Mouse (Mus musculus): Measurements from ENCODE around the gene Paqr4. TPM values are rescaled to one million over a fixed set of nuclear protein-coding genes. Genes with fewer than 3 reads are reported as not detected.

The Paqr4 gene
- total RNA-seq, 2 experiments from 2014 or later, result 46.4 to 50.7 TPM

DNA sequence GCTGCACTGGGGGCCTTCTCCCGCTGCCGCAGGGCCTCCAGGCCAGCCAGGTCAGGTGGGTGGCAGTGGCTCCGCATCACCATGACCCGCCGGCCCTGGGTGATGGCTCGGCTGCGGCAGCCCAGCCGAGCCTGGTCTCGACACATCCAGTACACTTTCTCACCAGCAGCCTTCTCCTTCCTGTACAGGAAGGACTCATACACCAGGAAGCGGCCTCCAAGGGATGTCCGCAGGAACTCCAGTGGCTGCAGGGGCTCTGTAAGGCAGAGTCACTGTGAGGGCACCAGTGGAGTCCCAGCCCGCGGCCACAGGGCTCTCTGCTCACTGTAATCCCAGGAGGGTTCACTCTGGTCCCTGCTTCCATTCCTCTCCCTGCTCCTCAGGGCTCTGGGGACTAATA, 15.0 kb upstream of the Paqr4 start:
- DNase-seq, result no peak
- intact Hi-C loops (cut with DNase I), result no loop called here

DNA sequence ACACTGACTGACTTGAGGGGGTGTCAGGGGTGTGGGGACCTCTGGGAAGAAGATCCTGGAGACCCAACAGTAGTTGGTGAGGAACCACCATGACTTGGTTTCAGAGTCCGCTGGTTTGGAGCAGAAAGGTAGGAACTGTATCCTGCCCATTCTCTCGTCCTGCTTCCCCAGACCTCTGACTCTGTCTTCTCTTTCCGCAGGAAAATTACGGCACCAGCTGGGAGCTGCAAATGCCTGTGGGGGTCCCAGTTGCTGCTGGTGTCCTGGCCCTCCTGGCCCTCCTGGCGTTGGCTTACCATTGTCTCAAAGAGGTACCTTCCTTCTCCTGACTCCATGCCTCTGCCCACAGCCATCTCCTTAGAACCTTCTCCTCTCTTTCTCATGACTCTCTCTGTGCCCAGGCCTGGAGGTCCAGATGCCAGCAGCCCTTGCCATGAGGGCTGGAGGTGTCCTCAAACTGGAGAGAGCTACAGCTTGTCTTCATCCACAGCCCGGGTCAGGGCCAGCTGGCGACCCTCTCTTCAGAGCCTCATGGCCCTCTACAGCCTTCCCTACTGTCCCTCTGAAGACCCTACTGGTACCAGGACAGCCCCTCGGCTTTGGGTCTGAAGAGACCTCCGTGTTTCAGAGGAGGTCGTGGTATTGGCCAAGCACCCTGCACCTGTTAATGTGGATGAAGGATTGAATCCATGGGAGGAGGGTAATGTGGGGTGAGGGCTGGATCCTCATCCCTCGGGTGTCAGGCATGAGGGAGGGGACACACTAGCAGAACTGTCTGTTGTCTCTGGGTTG, 8.9 kb upstream of the Paqr4 start:
- intact Hi-C loops (cut with DNase I), result no loop called here
- DNase-seq, result no peak

DNA sequence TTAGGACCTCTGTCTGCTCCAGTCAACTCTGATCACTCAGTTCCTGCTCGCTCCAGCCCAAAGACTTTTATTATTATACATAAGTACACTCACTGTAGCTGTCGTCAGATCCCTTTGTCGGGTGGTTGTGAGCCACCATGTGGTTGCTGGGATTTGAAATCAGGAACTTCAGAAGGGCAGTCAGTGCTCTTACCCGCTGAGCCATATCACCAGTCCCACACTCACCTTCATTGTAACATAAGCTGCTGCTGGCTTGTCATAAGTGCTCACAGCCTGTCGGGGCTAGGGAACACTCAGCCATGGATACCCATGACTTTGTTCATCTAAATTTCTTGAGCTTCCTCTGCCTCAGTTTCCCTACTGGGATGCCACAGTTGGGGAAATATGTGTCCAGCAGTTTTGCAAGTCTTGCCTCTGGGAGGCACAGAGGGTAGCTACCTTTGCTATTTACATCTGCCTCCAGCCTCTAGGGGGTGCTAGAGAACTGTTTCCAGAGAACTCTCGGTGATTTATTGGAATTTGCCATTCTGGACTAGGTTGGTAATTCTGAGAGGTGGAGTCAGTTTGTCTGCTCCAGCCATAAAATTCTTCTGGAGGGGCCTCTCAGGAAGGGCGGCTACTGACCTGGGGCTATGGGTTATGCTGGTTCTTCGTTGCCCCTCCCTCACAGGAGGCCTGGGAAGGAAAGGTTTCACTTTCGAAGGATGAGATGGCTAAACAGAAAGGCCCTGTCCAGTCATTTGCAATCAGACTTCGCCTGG, 8.1 kb upstream of the Paqr4 start:
- DNase-seq, result peak; percentile 57
- intact Hi-C loops (cut with DNase I), result no loop called here

DNA sequence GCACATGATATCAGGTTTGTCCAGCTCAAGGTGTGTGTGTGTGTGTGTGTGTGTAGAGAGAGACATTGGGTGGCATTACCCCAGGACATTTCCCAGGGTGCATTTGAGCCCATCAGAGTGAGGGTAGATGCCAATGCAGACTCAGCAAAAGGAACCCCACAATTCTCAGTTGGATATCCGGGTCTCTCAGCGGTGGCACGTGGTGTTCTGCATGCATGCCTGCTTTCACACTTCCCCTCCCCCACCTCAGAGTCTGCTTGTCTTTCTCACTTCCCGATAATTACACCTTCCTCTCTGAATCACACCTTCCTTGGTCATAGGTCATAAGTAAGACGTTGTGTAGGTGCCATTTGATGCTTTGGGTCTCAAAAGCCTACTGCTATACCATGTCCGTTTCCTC, 7.4 kb upstream of the Paqr4 start:
- intact Hi-C loops (cut with DNase I), result no loop called here
- no peak for DNase-seq

DNA sequence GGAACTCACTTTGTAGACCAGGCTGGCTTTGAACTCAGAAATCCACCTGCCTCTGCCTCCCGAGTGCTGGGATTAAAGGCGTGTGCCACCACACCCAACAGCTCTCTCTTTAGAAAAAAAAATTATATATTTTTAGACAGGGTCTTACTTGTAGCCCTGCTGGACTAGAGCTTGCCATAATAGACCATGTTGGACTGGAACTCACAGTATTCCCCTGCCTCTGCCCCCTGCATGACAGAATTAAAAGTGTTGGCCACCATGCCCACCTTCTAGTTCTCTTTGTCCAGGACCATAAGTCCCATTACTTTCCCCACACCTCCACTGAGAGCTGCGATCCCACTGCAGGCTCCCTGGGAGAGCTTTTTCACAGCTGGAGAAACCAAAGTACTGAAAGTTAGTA, 6.8 kb upstream of the Paqr4 start:
- no peak for DNase-seq
- intact Hi-C loops (cut with DNase I), result no loop called here

DNA sequence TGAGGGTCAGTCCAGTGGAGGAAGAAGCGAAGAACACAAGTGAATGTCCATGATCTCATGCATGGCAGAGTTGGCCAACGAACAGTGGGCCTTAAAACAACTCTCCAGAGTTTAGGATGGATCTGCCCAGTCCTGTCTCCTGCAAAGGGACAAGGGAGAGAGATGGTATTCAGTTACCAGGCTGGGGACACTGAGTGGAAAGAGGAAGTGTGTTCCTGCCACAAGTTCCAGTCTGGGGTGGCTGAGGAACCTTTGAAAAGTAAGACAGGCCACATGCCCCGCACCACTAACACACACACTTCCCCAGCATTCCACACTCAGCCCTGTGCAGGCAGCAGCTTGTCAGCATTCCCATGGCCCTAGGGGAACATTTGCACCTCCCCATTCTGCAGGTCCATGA, 6.1 kb upstream of the Paqr4 start:
- intact Hi-C loops (cut with DNase I), result no loop called here
- DNase-seq, result no peak

DNA sequence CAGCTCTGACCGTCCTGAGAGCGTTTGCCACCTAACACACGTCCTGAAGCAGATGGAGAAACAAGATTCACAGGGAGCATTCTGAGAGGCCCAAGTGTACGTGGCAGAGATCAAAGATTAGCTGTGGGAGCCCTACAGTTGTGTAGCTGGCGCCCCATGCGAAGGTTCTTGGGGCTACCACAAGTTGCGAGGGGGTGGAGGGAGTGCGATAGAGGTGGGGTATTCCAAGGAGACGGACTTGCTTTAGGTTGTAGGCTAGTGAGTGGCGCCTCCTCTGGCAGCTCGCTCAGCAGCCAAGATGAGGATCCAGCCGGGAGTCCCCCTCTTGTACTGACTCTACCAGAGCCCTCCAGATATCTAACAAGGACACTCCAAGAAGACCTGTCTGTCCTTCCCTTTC, 5.6 kb upstream of the Paqr4 start:
- intact Hi-C loops (cut with DNase I), result no loop called here
- DNase-seq, result no peak

DNA sequence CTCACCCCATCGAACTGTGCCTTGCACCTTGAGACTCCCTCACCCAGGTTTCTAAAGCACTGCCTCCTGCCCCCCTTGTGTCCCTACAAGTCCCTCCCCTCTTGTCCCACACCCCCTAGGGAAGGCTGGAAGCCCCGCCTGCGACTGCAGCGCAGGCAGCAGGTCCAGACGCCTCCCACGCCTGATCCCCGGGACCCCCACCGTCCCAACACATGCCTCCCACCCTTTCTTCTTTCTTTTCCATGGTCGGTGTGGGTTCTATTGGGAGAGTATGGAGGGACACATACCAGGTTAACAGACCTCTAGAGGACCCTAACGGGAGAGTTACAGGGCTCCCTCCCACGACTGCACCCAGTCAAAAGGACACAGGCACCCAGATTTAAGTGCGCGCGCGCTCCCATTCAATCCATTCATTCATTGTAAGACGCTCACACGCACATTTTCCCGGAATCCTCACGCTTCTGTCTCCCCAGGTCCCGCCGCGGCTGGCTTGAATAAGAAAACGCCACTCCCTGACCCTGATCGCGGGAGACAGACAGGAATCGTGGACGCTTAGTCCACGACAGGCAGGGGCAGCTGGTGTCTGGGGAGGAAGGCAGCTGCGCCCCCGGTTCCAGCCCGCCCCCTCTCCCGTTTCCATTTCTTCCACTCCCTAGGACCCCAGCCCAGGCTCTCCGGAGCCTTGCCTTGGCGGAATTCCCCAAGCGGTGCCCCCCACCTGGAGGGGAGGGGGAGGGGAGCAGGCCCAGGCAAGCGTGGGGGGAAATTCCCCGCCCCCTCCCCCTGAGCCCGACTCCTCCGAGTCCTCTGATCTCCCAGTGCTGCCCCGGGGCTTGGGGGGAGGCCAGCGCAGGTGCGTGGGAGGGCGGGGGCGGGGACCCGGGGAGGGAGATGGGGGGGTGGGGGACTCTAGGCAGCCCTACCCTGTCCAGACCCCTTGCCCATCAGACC, 4.9 kb upstream of the Paqr4 start, which contains the start of gene Kremen2:
Kremen2 (minus strand) TSS at position 533 of the 951 bp plus-strand sequence.
- no peak for DNase-seq
- intact Hi-C loops (cut with DNase I), result no loop called here

DNA sequence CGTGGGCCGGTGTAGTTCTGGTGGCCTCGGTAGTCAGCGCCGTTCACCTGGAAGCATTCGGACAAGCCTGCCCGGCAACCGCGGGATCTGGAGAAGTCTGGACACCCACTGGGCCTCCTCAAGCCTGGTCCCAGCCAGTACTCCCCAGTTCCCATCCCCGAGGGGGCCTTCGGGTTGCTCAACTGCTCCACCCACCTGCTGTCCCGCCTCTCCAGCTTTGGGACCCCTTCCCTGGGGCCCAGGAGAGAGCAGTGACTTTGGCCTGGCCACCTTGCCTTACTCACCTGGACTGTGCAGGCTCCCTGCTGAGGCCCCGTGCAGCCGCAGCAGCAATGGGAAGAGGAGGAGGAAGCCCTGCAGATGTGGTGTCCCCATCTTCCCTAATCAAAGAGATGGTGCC, 4.0 kb upstream of the Paqr4 start:
- intact Hi-C loops (cut with DNase I), result no loop called here

DNA sequence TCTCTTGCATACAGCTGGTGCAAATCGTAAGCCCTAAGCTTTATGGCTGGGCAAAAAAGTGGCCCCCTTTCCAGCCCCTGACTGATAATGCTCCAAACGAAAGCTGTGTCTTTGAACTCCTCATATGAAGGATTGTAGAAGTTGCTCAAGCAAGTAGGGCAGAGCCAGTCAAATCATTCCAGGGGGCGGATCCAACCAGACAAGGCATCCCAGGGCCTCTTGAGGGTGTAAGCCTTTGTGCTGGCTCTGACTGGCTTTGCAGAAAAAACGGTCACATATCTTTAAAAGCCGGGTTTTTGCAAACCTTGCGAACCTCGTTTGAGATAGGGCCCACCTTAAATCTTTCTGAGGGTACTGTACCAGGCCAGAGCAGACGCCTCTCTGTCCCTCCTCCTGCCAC, 3.4 kb upstream of the Paqr4 start:
- intact Hi-C loops (cut with DNase I), result no loop called here
- DNase-seq, result no peak

More for the DNA sequence above, 4.0 kb upstream of the Paqr4 start:
- DNase-seq, result no peak

DNA sequence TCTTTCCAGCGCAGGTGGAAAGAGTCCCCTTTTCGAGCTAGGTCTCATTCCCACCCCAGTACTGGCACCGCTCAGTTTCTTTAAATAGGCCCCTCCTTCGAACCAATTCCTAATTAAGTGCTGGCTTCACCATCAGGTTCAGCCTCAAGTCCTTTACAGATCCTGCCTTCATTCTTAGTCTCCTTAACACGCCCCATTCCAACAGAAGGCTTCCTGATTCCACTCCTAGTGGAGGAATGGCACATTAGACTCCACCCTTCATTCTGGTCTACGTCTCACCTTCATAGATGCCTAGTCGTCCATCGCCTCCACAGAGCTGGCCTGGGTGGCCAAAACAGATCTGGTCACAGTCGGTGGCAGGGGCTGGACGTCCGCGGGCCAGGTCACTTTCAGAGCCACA, 2.3 kb upstream of the Paqr4 start:
- intact Hi-C loops (cut with DNase I), result no loop called here

DNA sequence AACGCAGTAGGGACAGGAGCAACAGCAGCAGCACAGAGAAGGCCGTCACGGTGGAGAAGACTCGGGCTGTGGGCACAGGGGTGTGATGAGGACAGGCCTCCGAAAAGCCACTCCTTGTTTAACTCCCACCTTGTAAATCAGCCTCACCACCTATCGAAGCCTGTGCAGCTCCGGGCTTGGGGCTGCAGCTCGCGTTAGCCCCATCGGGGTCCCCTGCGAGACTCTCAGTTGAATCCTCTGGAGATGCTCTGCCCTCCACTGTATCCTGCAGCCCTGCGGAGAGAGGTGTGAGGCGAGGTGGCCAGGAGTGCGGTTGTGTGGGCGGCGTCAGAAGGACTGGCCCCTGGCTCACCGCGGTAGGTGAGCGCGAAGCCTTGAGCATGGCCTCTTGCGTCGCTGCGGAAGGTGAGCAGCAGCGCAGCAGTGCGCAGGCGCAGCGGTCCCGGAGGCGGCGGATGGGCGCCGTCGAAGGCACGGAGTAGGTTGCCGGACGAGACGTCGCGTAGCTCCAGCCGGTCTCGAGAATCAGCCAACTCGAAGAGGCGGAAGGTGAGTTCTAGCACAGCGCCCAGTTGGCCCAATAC, 1.6 kb upstream of the Paqr4 start:
- no peak for DNase-seq
- intact Hi-C loops (cut with DNase I), result no loop called here

More for the DNA sequence above, 2.3 kb upstream of the Paqr4 start:
- DNase-seq, result no peak

DNA sequence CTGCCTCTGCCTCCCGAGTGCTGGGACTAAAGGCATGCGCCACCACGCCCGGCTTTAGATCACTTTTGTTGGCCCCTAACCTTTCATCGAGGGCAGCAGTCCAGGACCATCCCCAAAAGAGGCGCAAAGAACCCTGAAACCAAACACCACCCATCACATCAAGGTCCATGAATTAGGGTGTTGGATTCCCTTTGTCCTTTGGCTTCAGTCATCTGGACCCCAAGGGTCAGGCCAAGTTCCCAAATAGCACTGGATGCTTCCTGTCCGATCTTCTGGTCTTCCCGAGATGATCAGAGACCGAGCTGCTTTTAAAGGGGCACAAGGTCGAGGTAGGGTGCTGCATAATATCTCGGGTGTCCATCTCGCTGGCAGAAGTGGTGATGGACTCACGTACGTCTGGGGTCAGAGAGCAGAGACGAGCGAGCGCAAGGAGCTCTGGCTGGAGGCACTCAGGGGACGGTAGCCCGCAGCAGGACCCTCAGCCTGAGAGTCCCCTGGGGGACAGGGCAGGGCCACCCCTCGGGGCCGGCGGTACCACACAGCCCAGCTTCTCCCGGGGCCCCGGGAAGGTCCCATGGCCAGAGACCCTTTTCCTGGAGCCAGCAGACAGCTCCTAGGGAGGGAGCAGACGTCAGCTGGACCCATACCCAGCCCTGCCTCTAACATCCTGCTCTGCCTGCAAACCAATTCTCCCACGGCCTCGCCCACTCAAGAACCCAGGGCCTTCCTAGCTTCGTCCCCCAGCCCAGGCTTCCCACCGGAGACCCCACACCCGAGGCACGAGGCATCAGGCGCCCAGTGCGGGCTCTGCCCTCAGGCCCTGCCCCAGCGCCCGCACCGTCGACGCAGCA, 917 bp upstream of the Paqr4 start:
- intact Hi-C loops (cut with DNase I), result no loop called here
- DNase-seq, result no peak

DNA sequence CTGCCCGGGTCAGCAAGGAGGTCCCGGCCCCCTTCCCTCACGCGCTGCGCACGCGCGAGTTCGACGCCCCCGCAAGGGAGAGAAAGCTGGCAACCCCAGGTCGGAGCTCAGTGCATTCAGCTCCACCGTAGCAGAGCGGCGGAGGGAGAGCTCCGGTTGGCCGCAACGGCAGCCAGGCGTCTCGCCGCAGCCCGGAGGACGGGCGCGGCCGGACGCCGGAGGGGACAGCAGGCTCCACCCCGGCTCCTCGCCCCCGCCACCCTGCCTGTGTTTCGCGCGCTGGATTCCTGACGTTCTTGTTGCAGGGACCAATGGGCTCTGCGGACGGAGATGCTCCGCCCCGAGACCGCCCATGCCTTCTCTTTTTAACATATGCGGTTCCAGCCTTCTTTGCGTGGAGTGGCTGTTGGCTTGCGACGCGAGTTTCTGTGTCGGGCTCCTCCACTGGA, 507 bp downstream of the Paqr4 start:
- DNase-seq, result peak; percentile 91
- intact Hi-C loops (cut with DNase I), result no loop called here

DNA sequence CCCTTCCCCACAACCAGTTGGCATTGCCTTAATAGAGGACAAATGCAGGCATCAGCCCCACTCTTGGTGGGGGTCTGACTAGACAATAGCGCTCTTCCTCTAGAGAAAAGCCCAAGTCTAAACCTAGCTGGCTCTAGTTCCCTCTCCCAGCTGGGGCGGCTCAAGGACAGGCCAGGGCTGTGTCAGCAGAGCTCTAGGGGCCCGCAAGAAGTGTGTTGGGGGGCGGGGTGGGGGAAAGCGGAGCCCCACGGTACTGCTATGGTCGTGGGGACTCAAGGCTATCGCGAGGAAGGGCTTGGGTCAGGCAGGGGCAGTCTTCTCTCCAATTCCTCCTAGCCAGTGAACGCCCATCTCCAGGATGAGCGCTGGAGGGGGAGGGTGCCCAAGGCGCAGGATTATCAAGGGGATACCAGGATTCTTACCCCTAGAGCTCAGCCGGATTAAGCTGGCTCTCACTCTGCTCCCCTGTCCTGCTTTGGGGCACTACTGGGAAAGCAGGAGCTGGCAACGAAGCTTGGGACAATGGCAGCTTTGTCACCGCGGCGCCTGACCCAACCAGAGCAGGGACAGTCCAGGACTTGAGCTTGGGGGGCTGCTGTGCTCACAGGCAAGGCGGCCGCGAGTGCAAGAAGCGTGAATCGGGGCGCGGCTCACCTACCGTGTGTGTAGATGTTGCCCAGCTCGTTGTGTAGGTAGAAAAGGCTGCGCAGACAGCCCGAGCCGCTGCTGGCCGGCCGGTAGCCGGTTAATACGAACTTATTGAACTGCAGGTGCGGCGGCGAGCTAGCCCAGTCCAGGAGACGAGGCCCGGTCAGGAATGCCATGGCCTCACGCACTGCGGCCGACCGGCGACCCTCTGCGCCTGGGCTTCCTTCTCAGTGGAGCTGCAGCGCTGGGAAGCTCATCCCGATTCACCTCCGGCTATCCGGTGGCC, 1.2 kb downstream of the Paqr4 start:
- intact Hi-C loops (cut with DNase I), result no loop called here
- DNase-seq, result peak; percentile 54

DNA sequence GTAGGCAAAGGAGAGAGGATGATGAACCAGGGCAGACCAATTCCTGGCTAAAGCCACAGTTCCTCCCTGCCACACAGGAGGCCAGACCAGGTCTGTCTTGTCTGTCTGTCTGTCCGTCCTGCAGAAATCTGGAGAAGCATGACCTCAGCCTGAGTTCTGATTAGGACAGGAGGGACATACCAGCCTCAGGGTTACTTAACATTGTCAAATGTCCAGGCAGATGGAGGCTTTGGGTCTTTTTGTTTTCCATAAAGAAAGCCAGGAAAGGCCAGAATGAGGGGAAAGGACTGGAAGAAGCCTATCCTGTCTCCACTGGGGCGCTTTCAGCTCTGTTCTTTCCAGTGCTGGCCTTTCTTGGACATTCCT, 1.8 kb downstream of the Paqr4 start:
- intact Hi-C loops (cut with DNase I), result no loop called here
- DNase-seq, result no peak

DNA sequence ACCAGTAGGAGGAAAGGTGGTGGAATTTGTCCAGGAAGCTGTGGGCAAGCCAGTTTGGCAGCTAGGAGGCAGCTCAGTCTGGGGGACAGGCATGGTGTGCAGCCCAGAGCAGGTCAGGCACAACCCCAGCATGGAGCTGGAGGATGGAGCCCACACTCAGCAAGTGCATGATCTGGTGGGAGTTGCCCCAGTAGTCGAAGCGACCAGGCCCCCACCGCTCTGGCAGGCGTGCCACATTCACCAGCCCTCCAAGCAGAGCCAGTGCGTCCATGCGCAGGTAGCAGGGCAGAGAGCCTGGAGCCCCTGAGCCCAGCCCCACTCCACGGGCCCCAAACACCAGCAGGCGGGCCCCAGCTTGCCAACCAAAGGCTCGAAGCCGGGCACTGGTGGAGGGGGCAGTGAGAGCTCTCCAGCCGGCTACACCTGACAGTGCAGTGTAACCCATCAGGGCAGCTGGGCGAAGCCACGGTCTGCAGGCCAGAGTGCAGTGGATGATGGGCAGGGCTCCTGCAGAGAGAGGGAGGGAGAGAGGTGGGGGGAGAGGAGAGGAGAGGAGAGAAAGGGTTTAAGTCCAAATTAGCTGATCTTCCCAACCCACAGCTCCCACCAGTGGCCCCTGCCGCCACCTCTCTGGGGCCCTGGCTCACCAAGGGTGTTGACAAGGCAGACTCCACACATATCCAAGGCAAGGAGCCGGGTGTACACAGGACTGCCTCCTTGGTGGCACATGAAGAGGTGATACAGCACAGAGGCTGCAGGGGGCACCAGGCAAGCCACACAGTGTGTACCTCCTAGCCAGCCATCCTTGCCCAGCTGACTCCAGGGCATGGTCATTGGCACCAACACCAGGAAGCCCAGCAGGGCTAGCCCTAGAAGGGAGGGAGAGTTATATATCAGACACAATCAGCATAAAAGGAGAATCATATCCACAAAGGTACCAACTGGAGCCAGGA, 2.9 kb downstream of the Paqr4 start:
- no peak for DNase-seq
- intact Hi-C loops (cut with DNase I), result no loop called here

DNA sequence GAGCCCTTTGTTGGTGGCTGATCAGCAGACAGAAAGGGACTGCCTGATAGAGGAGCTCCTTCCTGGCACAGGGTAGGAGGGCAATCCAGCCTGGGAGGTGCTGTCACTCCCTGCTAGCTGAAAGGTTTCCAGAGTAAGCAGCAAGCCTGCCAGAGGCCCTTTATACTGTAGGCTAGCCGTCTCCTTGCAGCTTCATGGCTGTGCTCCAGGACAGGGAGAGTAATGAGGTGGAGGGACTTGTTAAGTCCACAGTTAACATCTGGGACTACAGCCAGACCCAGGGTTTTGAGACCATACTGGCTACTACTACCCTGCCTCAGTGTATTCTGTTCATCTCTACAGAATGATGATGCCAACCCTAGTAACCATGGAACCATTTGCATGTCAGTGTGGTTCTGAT, 6.3 kb downstream of the Paqr4 start:
- intact Hi-C loops (cut with DNase I), result no loop called here
- no peak for DNase-seq

Data from left cerebral cortex, postnatal 4 days (tissue).